Mouse (Mus musculus) G1E (cell line): Measurements from ENCODE around the gene Prkcz.

ENCODE experiments used
- CTCF ChIP-seq: IDR thresholded peaks from 2 replicates; pipeline ENCODE4 v1.5.1; 2012; ENCODE audit warnings: low read depth, low read length, inconsistent platforms, mixed read lengths
- GATA1 ChIP-seq: IDR thresholded peaks from 2 replicates; pipeline ENCODE4 v1.6.1; 2012; ENCODE audit warnings: borderline replicate concordance, low read length, inconsistent platforms, mixed read lengths
- POLR2AphosphoS5 ChIP-seq: IDR thresholded peaks from 2 replicates; pipeline ENCODE4 v1.6.1; 2012; ENCODE audit warnings: low read depth, low read length, inconsistent platforms; ENCODE audit not compliant: insufficient replicate concordance
- TAL1 ChIP-seq: conservative IDR thresholded peaks from 2 replicates; pipeline ENCODE4 v1.6.1; 2012; ENCODE audit warnings: low read depth, low read length, inconsistent platforms, mixed read lengths

- TF ChIP-seq GATA1: no peak
- TF ChIP-seq TAL1: no peak
- TF ChIP-seq CTCF: no peak
- no peak for TF ChIP-seq POLR2AphosphoS5
Observed at GRCm38 (mm10) chr4:155274851-155275250, 86.3 kb downstream of the Prkcz start.
